Comparison of ENCODE assay signal across 24 mouse cellular contexts in the genomic region with DNA sequence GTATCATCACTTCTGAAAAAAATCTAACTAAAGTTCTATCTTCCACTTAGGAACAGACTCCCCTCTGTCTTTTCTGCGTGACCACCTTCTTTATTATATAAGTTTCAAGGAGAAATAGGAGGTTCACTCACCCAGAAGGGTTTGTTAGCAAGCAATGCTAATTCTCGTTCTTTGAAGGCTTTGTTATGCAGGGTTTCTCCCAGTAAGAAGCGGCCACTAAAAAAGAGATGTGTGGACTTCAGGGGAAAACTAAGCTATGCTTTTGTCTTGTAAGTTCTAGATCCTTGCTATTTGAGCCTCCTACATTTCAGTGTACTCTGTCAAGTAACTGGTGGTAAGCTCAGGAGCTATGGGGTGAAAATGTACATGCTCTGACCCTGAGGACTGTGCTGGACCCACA. TPM values are rescaled to one million over a fixed set of nuclear protein-coding genes. Genes with fewer than 3 reads are reported as not detected.
DNase-seq lines count a peak whose midpoint lies in the region; ATAC-seq and TF ChIP-seq lines count a peak whose summit lies in the region.
"Had no signal": no experiment of that assay in that cellular context is flagged by ENCODE, and none has a peak within 500 bp of the region (broad histone marks: within the 10 kb centered on the region; RNA-seq: fewer than 3 reads in every experiment).

No protein-coding gene starts in this region.

- no peak overlapping the region for H3K4me3 ChIP-seq in gastrocnemius, adult 2 months
- H3K4me3 ChIP-seq in brown adipose tissue, adult 24 weeks (ENCODE audit: insufficient read depth, low read depth, low read length), result no peak overlapping the region
- no peak overlapping the region for H3K4me3 ChIP-seq in intestine, embryonic 15.5 days (replicated peaks)
- H3K4me3 ChIP-seq: embryonic facial prominence, embryonic 10.5 days; embryonic facial prominence, embryonic 12.5 days; forebrain, embryonic 13.5 days; forebrain, embryonic 15.5 days had no signal

- no peaks in the 10 kb centered on the region for H3K36me3 ChIP-seq in intestine, embryonic 15.5 days
- H3K36me3 ChIP-seq: embryonic facial prominence, embryonic 10.5 days; embryonic facial prominence, embryonic 12.5 days; forebrain, embryonic 15.5 days had no signal

- H3K4me2 ChIP-seq in intestine, embryonic 15.5 days (replicated peaks), result no peak overlapping the region
- H3K4me2 ChIP-seq: embryonic facial prominence, embryonic 12.5 days; forebrain, embryonic 13.5 days; forebrain, embryonic 15.5 days had no signal

- H3K4me1 ChIP-seq in brown adipose tissue, adult 24 weeks (ENCODE audit: control insufficient read depth, insufficient read depth, insufficient read length, low read length), result no peaks in the 10 kb centered on the region
- no peaks in the 10 kb centered on the region for H3K4me1 ChIP-seq in intestine, embryonic 15.5 days (replicated peaks)
- H3K4me1 ChIP-seq: embryonic facial prominence, embryonic 10.5 days; embryonic facial prominence, embryonic 12.5 days; forebrain, embryonic 13.5 days; forebrain, embryonic 15.5 days had no signal

- 80% methylated on average over 3 of the region's 3 CpGs for WGBS in intestine, embryonic 15.5 days

- intact Hi-C loops in gastrocnemius, adult 2 months (cut with DNase I), result loop anchor here (5.0 kb wide), 1 partner anchor 37 kb away; a partner anchor contains a TSS
- intact Hi-C loops in gastrocnemius, postnatal 14 days (cut with DNase I; ENCODE audit: low total_unique reads), result no loop called here

- H3K9me3 ChIP-seq in intestine, embryonic 15.5 days, result no peaks in the 10 kb centered on the region
- H3K9me3 ChIP-seq: embryonic facial prominence, embryonic 10.5 days; embryonic facial prominence, embryonic 12.5 days; forebrain, embryonic 13.5 days; forebrain, embryonic 15.5 days had no signal

- ATAC-seq in intestine, embryonic 15.5 days, result no peak
- ATAC-seq: activated CD4-positive, CD25-positive, alpha-beta regulatory T cell, adult 4 months; CD4-positive, CD25-positive, alpha-beta regulatory T cell, adult 4 months; forebrain, embryonic 13.5 days; forebrain, embryonic 15.5 days had no signal

- H3K27ac ChIP-seq in gastrocnemius, adult 2 months, result peak overlapping the region; percentile 73
- peak overlapping the region; percentile 15; the same call in 1 of the 2 replicates for H3K27ac ChIP-seq in brown adipose tissue, adult 24 weeks (replicated peaks; ENCODE audit: low read depth, low read length)
- H3K27ac ChIP-seq in intestine, embryonic 15.5 days, result no peak overlapping the region
- H3K27ac ChIP-seq: embryonic facial prominence, embryonic 10.5 days; embryonic facial prominence, embryonic 12.5 days; forebrain, embryonic 13.5 days; forebrain, embryonic 15.5 days had no signal

- no peak overlapping the region for H3K9ac ChIP-seq in intestine, embryonic 15.5 days
- H3K9ac ChIP-seq: embryonic facial prominence, embryonic 12.5 days; forebrain, embryonic 13.5 days; forebrain, embryonic 15.5 days had no signal

- no peak for DNase-seq in gastrocnemius, adult 2 months
- DNase-seq in gastrocnemius, postnatal 14 days, result no peak
- DNase-seq in ES-CJ7 (ENCODE audit: low read depth, low spot score) (peak; percentile 72), WW6 (ENCODE audit: low read depth, low spot score) (peak; percentile 24)
- DNase-seq in lung, postnatal 10 days, result no peak
- DNase-seq: adrenal gland, adult 8-10 months; adrenal gland, postnatal 14 days; adrenal gland, postnatal 36 days; B cell, adult 2 months; cerebellum, adult 11 months; cerebellum, adult 18-20 months; cerebellum, adult 8-10 months; cerebellum, adult 9-11 months; cerebellum, postnatal 14 days; cerebellum, postnatal 36 days had no signal

- TF ChIP-seq CTCF in gastrocnemius, adult 2 months (IDR thresholded peaks at IDR 0.05), result no peak

- no peaks in the 10 kb centered on the region for H3K27me3 ChIP-seq in intestine, embryonic 15.5 days (replicated peaks)
- H3K27me3 ChIP-seq: CH12.LX; embryonic facial prominence, embryonic 12.5 days; forebrain, embryonic 13.5 days; forebrain, embryonic 15.5 days had no signal

RNA-seq across cellular contexts. Expression of a gene that starts 38.4 kb away (rescaled TPM):
- 10 to 100 TPM; 23.9 to 34.5 TPM for total RNA-seq in gastrocnemius, adult 2 months (2021)
- 10 to 100 TPM; 21.8 to 32.9 TPM for total RNA-seq in gastrocnemius, postnatal 14 days (2021)
- 28.4 and 31.5 TPM in 2 replicates for polyA plus RNA-seq in brown adipose tissue, adult 24 weeks (2012; ENCODE audit: insufficient read depth, insufficient read length, missing spikeins)
- 72.3 and 79.5 TPM in 2 replicates for polyA plus RNA-seq in intestine, embryonic 15.5 days (2015; fragmentation: Nextera tagmentation; extraction: Ambion mirVana)

Comparison
In these comparisons a context has a peak if more than half of its experiments do, and no peak if none do; other contexts are left out.
1. DNase-seq: peak in ES-CJ7 (single experiment) and WW6 (single experiment); none in gastrocnemius, adult 2 months (single experiment), gastrocnemius, postnatal 14 days (single experiment) and lung, postnatal 10 days (single experiment).